Mouse (Mus musculus) stomach, embryonic 14.5 days (tissue): ENCODE measurements at regions not wholly inside any gene's neighbourhood (a gene's known extent, or its start where the extent isn't known, plus 50 kb on each side); places are given as distances from the start of the nearest gene placed in this dataset.

Source experiments
- ATAC-seq: fragments of 200-750 bp; cut with Nextera tagmentation; 2 replicates; pipeline ENCODE4 v1.8.0; 2017; ENCODE audit warnings: low read depth, moderate TSS enrichment; ENCODE audit not compliant: insufficient number of reproducible peaks, insufficient read depth, low FRiP score
- H3K27ac ChIP-seq: fragments of 300-500 bp; sonication (generic); 2 replicates; pipeline ENCODE4 v1.5.1; 2014; ENCODE audit warnings: mild to moderate bottlenecking, low read length, moderate library complexity, mixed read lengths
- H3K27me3 ChIP-seq: fragments of 300-500 bp; sonication (generic); 2 replicates; pipeline ENCODE4 v1.6.1; 2014; ENCODE audit warnings: low read length, control low read depth, mixed read lengths; ENCODE audit not compliant: control insufficient read depth, insufficient read depth
- H3K36me3 ChIP-seq: fragments of 300-500 bp; sonication (generic); 2 replicates; pipeline ENCODE4 v1.6.1; 2014; ENCODE audit warnings: mild to moderate bottlenecking, control low read depth, low read length, moderate library complexity, mixed read lengths; ENCODE audit not compliant: control insufficient read depth, insufficient read depth
- H3K4me1 ChIP-seq: fragments of 300-500 bp; sonication (generic); 2 replicates; pipeline ENCODE4 v1.6.1; 2014; ENCODE audit warnings: low read length, control low read depth, mixed read lengths; ENCODE audit not compliant: control insufficient read depth, insufficient read depth
- H3K4me2 ChIP-seq: fragments of 300-500 bp; sonication (generic); replicated peaks from 2 replicates; pipeline ENCODE4 v1.6.1; 2014; ENCODE audit warnings: low read depth, low read length, control low read depth
- H3K4me3 ChIP-seq: fragments of 300-500 bp; sonication (generic); 2 replicates; pipeline ENCODE4 v1.5.1; 2014; ENCODE audit warnings: low read depth, low read length, control low read depth
- H3K9ac ChIP-seq: fragments of 300-500 bp; sonication (generic); replicated peaks from 2 replicates; pipeline ENCODE4 v1.6.1; 2014; ENCODE audit warnings: low read depth, mild to moderate bottlenecking, control low read depth, low read length, moderate library complexity, mixed read lengths
- H3K9me3 ChIP-seq: fragments of 300-500 bp; sonication (generic); 2 replicates; pipeline ENCODE4 v1.6.1; 2016; ENCODE audit warnings: low read depth, low read length, control low read depth; ENCODE audit not compliant: control insufficient read depth
- WGBS: fragments of 180-500 bp; shearing (Covaris S2); extraction: QIAGEN DNeasy Blood & Tissue Kit; methylation state at CpG from one replicate; pipeline ENCODE4 v1.1.7; 2014; 5-methylcytosine and 5-hydroxymethylcytosine counted together

- Histone ChIP-seq H3K27ac (no peak overlapping the region), H3K4me1 (no peaks in the 10 kb centered on the region), H3K4me2 (no peak overlapping the region), H3K27me3 (no peaks in the 10 kb centered on the region), H3K9ac (no peak overlapping the region), H3K36me3 (no peaks in the 10 kb centered on the region), H3K4me3 (no peak overlapping the region), H3K9me3 (no peaks in the 10 kb centered on the region)
- ATAC-seq = no peak
- WGBS = 66% methylated on average over 6 of the region's 6 CpGs
Observed at GRCm38 (mm10) chr12:74389811-74390210, 73.6 kb upstream of the Gm11042 start.
